Mouse (Mus musculus) frontal cortex, postnatal 25 days (tissue): ENCODE measurements around the gene Pxmp4.

Experiments used
- DNase-seq, 2 experiments: peaks; one replicate each; pipeline ENCODE4 v3.0.0; 2022; ENCODE audit warnings: low spot score in 2 of 2

Pxmp4 gene

DNA sequence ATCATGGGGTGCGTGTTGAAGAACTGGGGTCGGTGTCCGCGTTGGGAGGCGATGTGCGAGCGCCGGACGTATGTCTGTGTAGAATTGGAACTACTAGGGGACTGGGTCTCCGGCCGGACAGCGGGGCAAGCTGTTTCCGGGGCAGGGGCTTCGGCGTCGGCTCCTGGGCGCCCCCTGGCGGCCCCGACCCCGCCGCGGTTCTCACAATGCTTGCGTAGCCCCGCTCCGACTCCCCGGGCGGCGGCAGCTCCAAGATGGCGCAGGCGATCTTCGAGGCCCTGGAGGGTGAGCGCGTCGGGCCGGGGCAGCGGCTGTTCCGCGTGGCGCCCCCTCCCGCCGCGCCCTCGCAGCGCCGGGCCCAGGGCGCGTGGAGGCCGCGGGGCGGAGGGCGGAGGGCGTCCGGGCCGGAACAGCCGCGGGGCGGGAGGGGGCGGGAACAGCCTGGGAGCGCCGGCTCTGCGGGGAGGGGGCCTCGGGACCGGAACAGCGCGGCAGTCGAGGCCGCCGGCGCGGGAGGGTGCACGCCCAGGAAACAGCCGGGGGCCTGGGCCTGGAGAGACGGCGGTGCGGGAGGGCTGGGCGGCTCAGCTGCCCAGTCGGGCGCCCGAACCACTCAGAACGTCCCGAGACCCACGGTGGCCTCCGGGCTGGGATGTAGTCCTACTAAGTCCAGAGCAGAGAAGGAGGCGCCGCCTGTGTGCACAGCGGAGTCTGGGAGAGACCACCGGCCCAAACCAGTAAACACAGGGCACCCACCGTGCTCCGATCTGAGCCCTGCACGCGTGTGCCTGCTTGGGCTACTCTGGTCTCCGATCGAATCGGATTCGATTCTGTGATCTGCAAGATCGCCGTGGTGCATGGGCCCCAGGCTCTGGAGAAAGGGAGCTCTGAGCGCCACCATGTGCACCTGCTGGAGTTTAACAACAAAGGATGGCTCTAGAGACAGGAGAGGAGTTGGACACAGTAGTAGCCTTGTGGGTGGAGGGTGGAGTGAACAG, 9.9 kb upstream of the Pxmp4 start, which contains the start of the genes Zfp341 and 4930519P11Rik:
Gene Zfp341 (plus strand): TSS at position 180 of the 998 bp plus-strand sequence.
Gene 4930519P11Rik (minus strand): TSS at position 320 of the 998 bp plus-strand sequence.
- peak; percentile 82 for DNase-seq

DNA sequence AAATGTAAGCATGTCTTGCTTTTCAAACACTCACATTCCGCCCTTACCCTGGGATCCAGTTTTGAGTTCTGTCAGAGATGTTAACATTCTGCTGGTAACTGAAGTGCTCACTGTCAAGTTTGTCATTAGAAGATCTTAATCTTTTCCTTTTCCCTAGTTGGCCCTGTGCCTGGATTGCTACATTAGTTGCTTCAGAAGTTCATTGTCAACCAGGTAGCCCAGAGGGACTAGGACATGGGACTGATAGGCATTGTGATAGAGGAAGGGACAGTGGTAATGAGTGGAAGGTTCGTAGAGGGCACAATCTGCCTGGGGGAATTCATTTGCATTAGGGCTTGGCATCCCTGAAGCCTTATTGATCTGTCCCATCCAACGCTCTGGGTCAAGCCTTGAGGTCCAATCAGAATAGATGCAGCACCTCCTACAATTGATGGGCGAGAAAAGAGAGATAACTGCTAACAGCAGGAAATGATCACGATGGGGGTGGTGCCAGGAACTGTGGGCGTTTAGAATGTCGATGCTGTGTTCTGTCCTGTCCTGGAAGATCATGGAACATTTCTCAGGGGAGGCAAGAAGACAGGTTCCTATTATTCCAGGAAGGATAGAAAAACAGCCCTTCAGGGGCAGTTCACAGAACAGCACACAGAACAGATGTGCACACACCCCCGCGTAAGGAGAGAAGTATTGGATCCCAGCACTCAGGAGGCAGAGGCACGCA, 5.7 kb upstream of the Pxmp4 start:
- no peak for DNase-seq

DNA sequence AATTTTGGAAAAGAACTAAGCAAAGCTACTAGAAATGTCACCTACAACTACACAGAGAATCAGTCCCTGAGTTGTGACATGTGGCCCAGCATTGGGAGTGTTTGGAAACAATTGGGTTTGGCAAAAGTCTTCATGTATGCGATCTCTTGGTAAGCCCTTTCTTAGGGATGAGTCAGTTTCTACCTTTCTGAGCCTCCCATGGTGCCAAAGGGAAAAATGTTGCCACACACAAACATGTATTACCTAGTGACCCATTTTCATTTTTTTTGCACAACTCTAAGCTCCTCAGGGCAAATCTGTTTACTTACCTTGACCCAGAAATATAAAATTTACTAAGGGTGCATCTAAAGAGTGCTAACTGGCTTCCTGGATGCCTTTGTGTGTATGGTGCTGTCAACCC, 3.5 kb upstream of the Pxmp4 start:
- no peak for DNase-seq

DNA sequence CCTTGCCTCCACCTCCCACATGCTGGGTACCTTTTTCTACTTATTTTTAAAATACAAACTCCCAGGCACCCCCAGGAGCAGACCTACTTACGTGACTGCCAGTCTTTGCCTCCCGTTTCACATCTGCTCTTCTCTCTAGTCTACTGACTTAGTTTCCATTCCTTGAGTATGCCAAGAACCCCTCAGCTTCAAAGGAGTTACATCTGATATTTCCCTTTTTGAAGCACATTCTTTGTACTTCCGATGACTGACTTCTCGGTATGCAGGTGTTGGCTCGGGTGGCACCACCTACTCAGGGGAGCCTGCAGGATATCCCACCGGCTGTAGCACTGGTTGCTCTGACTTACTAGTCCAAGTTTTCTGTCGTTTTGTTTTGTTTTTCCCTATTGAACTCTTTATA, 648 bp upstream of the Pxmp4 start:
- no peak for DNase-seq

DNA sequence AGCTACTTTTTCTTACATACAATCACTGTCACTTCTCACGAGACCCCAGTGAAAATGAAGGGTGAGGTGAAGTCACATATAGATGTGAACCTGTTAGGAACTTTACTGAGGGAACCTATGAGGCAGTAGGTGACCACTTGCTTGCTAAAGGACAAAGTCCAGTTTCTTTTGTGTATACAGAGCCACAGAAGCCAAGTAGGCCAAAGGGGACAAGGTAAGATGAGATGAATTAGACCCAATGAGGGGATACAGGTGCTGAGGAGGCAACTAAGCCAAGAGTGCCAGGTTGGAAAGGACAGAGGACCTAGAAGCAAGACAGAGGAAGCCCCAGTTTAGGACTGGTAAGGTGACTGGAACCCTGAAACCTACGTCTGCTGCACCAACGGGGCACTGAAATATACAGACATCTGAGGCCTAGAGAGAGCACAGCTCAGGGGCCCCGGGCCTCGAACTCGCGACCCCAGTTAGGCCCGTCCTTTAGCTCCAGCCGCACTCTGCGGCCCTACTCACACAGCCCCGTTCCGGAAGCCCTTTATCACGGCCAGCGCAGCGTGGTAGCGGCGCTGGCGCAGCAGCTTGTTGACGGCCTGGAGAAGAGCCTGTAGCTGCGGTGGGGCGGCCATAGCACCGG, 386 bp downstream of the Pxmp4 start:
- DNase-seq: no peak

DNA sequence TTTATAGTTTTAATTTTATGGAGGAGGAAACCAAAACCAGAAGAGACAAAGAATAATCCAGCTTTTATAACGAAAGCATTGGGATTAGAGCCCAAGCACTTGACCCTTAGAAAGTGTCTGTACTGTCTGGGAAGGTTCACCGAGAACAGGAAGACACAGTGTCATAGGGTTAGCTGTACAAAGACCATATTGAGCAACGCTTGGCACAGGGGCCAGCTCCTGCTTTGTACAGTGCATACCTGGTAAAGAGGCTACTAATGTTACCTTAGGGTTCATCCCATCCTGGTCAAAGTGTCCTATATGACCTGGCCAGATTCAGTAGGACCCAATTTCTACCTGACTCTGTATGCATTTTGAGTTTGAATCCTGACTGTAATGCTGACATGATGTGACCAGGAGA, 2.2 kb downstream of the Pxmp4 start:
- no peak for DNase-seq

DNA sequence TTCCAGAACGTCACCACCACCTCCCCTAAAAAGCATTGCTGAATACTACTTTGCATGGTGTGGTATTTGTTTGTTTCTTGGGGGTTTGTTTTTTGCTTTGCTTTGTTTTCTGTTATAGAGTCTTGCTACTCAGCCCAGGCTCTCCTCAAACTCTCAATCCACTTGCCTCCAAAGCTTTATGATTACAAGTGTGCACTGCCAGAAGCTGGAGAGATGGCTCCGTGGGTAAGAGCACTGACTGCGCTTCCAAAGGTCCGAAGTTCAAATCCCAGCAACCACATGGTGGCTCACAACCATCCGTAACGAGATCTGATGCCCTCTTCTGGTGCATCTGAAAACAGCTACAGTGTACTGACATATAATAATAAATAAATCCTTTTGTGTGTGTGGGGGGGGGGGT, 2.9 kb downstream of the Pxmp4 start:
- no peak for DNase-seq

DNA sequence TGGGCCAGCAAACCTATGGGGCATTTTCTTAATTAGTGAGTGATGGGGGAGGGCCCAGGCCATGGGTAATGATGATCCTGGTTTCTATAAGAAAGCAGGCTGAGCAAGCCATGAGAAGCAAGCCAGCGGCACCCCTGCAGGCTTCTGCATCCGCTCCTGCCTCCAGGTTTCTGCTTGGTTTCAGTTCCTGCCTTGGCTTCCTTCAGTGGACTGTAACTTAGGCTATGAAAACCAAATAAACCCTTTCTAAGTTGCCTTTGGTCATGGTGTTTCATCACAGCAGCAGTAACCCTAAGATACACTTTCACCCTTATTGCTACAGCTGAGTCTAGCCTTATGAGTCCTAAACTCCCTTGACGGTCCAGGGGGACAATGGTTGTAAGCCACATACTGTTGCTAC, 6.1 kb downstream of the Pxmp4 start:
- DNase-seq: no peak

DNA sequence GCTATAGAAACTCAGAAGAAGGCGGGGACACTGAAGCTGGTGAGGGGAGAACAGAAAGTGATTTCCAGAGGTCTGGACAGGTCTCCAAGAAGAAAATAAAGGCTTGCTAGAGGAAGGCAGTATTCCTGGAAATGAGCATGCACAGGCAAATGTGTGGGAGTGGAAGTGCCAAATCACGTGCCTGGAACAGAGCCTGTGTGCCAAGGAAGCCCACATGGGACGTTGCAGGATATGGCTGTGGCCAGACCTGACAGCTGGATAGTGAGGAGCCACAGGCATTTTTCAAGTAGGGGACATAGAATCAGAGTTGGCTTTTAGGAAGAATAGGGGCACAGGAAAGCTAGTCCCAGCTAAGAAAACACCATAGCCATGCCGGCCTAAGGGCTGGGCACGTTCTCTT, 7.7 kb downstream of the Pxmp4 start:
- no peak for DNase-seq

DNA sequence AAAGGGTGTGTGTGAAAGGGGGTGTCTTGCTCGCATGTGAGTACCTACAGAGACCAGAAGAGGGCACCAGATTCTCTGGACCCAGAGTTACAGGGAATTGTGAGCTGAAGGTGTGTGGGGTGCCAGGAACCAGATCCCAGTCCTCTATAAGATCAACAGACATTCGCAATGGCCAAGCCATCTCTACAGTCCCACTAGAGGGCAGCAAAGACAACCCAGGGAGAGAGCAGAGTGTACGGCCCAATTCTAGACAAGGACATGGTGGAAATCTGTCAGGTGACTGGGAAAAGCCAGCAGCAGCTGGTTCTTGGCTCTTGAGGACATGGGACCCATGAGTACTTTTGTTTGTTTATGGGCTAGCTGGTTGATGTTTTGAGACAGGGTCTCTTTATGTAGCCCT, 10.5 kb downstream of the Pxmp4 start:
- no peak for DNase-seq

DNA sequence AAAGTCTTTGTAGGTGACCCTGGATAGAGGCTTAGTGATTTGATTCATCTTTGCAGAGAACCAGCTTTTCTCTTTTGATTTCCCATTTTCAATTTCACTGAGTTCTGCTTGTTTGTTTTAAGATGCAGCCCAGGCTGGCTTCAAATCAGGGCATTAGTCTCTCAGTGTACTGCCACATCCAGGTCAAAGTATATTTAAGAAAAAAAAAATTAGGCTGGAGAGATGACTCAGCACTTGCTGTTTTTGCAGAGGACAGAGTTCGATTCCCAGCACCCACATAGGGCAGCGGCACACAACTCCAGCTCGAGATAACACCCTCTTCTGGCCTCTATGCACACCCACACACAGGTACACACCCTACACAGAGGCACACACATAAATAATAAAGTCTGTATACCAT, 12.3 kb downstream of the Pxmp4 start:
- DNase-seq: no peak

DNA sequence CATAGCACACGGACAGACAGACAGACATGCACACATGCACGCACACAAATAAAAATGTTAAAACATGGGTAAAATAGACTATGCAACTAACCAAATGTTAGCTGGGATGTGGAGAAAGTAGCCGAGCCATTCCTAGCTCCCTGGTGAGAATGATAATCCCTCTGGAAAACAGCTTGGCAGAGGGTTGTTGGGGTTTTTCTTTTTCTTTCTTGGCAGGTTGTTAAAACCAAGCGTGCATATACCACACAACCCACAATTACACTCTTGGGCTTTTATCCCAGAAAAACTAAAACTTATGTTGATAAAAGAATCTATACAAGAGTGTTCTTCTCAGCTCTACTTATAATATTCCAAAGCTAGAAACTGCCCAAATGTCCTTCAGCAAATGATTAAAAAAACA, 14.5 kb downstream of the Pxmp4 start:
- no peak for DNase-seq

DNA sequence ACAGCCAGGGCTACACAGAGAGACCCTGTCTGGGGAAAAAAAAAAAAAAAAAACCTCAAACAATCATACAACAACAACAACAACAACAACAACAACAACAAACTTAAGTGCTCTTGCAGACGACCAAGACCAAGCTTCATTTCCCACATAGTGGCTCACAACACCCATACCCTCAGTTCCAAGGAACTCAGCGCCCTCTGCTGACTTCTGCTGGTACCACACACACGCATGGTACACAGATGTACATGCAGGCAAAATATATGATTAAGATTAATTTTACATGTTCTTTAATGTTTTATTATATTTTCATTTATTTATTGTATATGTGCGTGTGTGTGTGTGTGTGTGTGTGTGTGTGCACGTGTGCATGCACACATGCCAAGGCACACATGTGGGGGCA, 17.1 kb downstream of the Pxmp4 start:
- no peak for DNase-seq

DNA sequence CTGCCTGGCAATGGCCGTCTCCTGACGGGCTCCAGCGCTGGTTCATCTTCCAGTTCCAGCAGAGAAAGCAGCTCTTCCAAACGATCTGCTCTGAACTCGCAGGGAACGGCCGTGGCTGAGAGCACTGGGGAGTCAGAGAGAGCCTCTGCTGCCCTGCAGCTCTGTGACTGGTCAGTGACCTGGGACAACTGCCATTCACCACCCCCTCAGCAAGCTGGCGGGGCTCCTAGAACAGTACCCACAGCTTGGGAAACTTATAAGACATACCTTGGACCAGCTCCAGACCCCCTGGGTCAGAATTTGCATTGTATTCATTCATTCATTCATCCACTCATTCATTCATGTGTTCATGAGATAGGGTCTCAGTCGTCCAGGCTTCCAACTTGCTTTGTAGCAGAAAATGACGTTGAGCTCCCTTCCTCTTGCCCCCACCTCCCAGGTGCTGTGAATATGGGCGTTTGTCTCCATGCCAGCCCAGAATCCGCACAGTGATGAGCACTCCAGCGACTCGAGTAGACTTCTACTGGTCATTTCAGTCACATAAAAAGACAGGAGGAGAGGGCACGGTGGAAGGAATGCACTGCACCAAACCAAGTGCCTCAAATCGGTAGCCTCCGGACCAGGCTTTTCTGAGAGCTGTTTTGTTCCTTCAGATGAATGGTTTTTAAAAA, 18.4 kb downstream of the Pxmp4 start:
- DNase-seq: no peak

DNA sequence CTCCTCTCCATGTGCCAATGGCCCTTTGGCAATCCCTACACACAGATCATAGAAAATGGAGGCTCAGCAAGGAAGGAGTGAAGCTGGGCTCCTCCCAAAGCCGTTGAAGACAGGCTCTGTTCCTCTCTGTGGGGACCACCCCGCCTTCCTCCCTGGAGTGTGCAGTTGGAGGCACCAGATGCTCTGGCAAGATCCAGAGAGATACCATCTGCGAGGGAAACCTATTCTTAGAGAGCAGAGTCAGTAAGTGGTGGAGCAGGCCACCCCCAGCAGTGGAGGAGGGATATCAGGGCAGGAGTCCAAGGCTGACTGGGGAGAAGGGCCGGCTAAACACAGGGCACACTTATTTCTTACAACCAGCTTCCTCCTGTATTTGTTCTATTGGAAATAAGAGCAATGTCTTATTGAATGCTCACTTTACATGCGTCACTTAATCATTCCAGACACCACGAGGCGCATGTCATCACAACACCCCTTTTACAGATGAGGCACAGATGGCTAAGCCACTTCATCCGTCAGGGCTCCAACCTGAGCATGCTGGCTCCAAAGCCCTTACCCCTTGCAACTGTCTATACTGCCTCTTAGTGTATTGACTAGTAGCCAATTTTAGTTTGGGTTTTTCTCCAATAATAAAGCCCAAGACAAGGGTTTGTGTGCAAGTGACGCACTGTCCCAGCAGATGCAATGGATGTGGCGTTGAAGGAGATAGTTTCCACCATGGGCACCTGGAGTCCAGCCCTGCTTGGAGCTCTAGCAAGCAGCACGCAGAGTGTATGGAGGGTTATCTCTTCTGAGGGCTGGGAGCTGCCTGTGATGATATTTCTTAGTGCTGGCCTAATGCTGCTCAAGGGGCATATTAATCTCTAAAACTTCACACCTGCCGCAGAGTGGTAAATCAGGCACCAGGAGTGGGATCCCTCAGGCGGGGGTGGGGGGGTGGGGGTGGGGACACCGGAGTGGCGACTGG, 19.3 kb downstream of the Pxmp4 start:
- DNase-seq: peak; percentile 64 to 80

DNA sequence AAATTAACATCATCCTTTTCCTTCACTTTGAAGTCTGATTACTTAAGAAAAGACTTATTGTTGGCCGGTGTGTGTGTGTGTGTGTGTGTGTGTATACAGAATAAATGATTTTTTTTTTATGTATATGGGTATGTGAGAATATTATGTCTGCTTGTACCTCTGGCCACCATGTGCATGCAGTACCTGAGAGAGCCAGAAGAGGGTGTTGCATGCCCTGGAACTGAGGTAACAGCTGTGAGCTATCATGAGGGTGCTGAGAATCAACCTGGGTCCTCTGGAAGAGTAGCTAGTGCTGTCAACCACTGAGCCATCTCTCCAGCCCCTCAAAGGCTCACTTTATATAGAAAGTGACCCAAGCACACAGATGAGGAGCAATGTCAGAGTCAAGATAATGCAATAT, 22.1 kb downstream of the Pxmp4 start:
- no peak for DNase-seq

DNA sequence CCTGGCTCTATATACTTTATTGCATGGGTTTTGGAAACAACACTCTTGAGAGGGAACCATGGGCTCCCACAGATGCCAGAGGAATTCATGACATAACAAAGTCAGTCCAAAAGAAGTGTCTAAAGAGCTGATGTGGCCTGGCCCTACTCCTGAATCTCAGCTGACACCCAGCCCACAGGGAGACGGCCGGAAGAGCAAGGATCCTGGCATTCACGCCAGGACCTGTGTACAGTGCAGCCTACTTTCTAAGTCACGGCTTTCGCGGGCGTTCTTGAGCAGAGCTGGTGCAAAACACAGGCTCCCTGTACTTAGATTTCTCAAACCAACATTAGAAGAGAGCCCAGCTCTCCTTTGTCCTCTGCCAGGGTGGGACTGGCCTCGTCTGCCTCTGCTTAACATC, 22.9 kb downstream of the Pxmp4 start:
- no peak for DNase-seq

DNA sequence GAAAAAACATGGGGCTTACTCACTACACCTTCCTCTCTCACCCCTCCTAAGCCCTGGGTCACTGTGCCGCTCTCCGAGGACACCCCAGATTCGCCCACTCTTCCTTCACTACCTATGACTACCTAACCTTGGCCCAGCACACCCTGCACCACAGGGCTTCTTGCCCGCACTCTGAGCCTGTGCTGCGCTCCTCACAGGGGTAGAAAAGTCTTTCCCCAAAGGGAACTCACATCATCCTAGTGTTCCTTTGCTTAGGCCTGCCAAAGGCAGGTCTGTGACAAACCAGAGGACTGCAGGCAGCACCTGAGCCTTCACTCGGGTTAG, 25.8 kb downstream of the Pxmp4 start:
- no peak for DNase-seq

DNA sequence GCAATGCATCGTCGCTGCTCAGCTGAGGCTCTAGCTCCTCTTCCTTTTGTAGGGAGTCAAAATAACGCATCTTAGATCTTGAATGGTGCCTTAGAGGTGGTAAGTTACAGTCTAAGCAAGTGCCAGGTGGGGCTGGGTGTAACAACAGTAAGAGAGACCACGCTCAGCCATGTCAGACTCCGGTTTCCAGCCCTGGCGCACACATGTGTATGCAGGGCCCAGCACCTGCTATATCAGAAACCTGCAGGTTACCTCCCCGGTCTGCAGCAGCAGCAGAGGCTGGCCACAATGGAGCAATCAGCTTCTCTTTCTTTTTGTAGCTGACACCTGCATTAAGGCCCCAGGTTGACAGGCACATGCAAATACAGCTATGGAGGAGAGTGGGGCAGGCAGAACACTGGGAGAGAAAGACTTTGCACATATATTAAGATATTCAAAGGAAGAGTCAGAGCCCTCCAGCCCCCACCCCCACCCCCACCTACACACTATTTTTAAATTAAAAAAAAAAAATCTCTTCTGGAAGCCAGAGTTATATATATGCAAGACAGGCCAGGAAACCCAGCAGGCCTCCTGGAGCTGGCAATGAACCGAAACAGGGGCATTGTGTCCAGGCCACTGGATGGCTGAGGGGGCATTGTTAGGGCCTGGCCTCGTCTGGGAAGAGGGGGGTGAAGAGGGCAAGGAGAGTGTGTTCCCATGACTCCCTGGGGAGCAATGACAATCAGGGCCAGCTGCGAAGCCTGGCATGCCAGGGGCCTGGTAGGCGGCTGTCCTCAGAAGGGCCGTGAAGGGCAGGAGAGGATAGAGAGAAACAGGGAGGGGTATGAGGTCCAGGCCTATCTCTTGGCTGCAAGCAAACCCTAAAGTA, 26.4 kb downstream of the Pxmp4 start:
- DNase-seq: no peak

DNA sequence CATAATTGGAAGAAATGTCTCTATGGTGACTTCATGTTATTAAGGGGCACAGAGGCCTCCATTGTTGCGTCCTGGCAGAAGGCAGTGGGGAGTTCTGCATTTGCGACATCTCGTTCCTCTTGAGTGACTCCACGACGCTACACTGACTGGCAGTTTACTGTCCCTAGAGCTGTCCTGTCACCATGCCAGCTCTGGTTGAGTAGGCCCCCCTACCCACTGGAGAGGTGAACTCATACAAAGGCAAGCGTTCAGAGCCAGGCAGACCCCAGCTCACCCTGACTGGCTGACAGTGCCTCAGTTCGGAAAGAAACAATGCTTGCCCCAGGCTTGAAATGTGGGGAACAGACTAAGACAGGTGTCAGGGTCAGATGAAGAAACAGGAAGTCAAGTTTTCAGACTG, 29.2 kb downstream of the Pxmp4 start:
- DNase-seq: no peak
